Mouse (Mus musculus) kidney, postnatal 25 days (tissue): ENCODE measurements around the gene Bmpr1b.
A peak's percentile ranks its signal among the peaks of the same experiment; 100 is the strongest.
"Not testable (repeated sequence)": the region's sequence is repeated elsewhere in the genome, so short reads cannot be mapped to it uniquely, and the experiment has no call there.

Experiments used
- DNase-seq, 2 experiments: peaks; one replicate each; pipeline ENCODE4 v3.0.0; 2021; ENCODE audit warnings: mixed read lengths in 2 of 2

Gene Bmpr1b

DNA sequence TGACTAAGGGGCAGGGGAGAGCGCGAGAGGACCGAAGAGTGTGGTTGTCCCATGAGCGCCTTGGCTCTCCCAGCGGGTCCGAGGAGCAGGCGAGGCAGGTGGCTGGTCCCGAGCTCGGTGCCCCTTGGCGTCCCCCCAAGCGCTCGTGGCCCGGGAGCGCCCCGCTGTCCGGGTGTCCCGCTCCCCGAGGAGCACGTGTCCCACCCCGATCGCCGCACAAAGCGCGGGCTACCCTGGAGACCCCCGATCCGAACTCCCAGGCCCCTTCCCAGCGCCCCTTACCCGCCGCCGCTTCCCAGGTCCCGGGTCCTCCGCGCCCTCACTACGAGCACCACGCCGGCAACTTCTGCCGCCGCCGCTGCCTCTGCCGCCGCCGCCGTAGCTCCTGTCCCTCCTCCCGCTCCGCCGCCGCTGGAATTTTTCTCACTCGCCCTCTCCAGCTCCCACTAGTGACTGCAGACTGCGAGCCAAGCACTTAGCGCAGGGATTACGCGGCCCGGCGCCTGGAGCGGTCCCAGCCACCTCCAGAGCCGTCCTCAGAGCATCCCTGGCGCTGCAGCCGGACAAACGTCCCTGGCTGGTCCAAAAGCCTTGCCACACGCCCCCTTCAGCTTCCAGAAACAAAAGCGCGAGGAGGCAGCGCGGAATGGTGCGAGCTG, at the start of gene Bmpr1b:
Gene Bmpr1b, minus strand, starts transcription at position 563 of the 659 bp plus-strand sequence.
- DNase-seq, result peak; percentile 74 to 78

DNA sequence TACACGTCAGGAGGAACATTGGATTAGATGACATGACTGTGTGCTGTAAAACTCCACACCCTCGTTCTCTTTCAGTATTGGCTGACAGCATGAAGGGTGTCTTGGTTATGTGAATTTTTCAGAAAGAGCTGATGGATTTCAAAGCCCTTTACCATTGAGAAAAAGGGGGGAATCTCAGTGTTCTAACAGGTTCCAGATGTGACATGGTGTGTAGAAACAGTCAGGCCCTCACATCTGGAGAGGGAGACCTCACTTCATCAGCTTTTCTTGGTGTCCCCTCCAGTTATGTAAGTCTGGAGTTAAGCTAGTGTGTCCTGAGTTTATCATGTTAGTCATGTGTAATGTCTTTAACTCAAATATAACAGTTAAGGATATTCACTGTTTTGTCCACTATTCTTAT, 43.6 kb upstream of the Bmpr1b start:
- no peak for DNase-seq

DNA sequence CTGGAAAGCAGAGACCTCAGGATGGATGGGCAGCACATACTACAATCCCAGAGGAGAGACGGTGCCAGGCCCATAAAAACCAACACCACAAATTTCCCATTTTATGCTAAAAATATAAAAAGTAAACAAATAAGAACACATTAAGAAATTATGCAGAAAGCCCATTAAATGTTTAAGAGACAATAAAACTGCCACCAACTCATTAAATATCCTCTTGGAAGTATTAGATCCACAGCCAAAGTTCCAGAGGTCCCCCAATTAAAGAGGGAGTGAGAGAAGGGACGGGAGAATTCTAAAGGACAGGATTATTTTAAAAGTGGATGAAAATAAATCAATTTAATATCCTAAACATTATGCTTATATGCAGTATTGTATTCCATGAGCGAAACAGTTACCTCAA, 43.0 kb upstream of the Bmpr1b start:
- DNase-seq, result no peak

DNA sequence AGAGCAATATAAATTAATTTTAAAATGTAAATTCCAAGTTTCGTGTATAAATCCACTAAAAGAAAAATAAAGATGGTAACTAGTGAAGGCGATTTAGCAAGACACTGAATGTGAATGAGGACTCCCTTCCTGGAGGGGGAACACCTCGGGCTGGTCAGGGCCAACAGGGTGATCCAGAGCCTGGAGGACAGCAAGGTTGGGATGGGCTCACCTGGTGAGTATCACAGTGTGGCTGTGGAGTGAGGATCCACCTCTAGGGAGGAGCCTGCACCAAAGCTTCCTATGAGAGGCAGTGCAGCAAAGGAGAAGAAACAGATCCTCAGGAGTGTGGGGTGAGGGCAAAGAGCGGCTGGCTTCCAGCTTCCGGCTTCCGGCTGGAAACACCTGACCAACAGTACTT, 40.8 kb upstream of the Bmpr1b start:
- DNase-seq, result no peak

DNA sequence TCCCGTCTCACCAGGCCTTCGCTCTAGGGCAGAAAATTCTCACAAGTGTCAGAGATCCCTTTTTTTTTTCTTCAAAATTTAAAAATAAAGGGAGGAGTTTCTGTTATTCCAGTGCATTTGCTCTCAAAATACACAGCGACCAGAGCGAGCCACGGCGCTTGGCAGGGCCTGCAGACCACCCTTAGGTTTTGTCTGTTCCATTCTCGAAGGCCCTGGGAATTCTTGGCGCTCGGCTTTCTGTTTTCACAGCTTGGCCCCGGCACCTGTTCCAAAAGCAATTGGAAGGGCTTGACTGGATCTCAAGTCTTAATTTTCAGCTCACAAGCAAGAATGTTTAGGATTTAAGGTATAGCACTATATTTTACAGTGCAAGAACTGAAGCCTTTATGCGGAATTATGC, 39.8 kb upstream of the Bmpr1b start:
- DNase-seq, result no peak

DNA sequence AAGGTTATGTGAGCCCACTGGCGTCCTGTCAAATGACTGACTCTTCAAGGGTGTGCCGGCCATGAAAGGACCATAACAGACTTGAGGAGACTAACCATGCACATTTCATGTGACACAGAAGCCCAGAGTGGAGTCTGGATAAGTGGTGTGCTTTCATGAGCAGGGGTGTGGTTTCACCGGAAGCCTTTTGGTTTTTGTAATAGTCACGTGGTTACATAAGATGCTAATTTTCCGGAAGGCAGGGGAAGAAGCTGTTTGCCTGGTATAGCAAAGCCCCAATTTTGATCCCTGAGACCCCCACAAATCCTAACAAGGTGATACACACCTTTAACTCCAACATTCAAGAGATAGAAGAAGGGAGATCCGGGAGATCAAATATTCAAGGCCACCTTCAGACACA, 38.3 kb upstream of the Bmpr1b start:
- no peak for DNase-seq

DNA sequence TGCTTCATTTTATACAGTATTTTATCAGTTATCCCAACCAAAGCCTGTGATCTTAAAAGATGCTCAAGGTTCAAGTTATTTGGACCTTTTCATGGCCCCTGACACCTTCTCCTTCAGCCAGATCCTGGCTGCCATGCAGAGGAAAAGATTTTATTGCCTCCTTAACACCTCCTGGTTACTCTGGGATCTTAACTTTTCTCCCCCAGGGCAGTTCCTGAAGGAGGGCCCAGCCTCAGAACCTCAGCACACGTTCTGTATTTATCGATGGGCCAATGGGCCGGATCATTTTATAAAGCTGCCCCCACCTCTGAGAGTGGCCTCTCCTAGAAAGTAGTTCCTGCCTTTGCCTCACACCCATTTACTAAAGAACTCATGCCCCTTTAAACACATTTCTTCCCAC, 37.1 kb upstream of the Bmpr1b start:
- DNase-seq, result no peak

DNA sequence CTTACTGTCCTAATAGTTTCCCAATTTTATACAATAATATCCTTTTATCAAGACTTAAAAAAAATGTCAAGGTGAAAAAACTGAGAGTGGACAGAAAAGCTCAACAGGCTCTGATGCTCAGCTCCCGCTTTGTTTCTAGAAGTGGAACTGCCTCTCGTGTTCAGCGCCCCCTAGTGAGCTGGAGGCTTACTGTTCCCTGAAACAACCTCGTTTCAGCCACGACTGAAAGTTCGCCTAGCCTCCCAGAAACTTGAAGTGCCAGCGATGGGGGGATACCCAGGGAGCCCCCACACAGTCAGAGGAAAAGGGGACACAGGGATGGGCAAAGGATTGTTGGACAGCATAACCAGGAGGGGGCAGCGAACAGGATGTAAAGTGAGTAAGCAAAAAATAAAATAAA, 26.9 kb upstream of the Bmpr1b start:
- peak in 1 of 2 experiments; percentile 8 for DNase-seq

DNA sequence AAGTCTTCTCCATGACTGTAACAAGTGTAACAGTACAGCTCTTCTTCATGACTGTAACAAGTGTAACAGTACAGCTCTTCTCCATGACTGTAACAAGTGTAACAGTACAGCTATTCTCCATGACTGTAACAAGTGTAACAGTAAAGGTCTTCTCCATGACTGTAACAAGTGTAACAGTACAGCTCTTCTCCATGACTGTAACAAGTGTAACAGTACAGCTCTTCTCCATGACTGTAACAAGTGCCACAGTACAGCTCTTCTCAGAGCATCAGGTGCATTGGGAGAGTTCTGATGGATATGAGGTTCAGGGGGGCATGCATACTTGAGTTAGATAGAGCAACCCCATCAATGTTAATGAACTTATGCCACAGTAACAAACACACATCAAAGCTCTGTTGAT, 22.4 kb upstream of the Bmpr1b start:
- DNase-seq, result not testable (repeated sequence)

DNA sequence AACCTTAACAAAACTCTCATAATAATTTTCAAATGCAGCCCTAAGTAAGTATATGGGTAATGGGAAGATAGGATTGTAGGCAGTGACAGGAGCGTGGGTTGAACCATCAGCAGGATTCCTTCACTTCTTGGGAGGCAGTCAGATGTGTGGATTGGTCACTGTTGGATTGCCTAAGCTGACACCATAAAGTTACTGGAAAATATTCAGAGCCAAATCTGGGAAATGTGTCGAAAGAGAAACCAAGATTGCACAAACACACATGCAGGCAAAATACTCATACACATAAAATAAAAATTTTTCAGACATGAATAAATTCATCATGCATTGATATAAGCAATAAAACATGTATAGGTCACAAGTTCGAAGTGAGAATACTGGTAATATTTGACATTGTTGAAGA, 17.3 kb upstream of the Bmpr1b start:
- DNase-seq, result no peak

DNA sequence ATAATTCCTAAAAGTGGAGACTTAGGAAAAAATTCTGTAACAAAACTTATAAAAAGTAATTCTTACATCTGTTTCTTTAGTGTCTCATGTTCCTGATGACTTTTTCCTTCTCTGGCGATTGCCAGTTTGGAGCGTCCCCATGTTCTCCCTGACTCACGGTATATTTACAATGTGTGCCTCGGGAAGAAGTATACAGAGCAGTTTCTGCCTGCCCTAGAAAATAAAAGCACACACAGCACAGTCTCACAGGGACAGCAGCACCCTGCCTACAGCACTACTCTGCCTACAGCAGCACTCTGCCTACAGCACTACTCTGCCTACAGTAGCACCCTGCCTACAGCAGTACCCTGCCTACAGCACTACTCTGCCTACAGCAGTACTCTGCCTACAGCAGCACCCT, 4.8 kb upstream of the Bmpr1b start:
- DNase-seq, result no peak

DNA sequence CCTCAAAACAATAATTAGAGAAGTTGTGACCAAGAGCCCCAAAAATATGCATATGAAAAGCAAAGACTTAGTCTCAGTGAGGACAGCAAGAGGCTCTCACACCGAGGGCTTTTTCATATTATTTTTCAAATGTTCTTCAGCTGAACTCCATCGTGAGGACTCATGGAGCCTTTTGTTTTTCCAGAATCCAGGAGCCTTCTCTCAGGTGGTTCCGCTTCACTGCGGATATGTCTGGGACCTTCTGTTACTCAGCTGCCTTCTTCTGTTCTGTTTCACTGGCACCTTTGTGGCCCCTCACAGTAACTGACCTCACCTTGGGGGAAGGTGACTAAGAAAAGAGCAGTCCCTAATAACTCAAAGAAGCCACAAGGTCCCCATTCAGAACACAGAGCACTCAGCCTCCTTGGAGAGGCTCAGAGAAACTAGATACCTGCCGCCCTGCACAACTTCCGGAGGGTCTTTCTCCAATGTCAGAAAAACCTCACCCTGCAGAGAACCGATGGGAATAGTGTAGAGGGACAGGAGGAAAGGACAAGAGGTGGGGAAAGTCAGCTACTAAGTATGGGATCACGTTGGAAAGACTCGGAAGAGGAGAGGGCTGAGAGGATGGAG, 868 bp downstream of the Bmpr1b start:
- no peak for DNase-seq

DNA sequence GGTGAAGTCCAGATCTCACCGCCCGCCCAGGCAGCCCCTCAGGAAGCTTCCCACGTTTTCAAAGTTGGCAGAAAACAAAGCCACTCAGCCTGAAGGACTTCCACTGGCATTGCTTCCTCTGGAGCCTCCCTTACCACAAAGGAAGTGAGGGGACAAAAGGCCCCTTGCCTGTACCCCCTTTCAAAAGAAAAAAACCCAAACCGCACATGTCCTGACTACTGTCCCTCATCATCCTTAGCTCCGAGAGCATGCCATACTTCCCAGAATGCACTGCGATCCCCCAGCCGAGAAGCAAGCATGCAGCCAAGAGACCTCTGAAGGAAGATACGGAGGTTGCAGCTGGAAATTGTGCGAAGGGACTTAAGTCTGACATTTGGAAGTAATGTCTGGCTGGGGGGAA, 4.2 kb downstream of the Bmpr1b start:
- DNase-seq, result peak in 1 of 2 experiments; percentile 8

DNA sequence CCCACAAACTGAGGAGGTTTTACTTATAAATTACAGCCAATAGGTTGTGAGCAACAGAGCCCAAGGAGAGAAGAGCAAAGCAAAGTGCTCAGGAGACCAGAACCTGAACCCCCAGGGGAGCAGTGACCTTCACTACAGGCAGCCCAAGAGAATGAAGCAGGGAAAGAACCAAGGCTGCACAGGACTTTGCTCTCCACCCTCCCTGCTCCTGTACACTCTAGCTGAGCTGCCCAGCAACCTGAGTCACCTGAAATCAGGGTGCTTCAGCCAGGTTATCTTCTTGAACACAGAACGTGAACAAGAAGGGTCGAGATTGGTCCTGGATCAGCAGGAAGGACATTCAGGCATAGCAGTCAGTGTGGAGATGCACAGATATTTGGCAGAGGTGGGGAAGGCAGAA, 5.3 kb downstream of the Bmpr1b start:
- no peak for DNase-seq

DNA sequence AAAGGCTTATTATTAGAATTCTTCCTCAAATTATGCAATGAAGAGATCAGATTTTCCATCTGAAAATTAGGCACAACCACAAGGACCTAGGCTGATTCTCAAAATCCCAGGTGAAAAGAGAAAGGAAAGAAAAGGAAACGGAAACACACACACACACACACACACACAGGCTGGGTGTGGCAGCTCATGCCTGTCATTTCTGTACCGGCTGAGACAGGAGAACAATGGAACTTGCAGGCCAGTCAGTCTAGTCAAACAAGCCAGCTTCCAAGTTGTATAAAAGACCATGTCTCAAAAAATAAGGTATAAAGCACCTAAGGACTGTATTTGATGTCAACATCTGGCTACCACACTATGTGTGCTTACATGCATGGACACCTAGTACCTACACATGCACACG, 7.8 kb downstream of the Bmpr1b start:
- no peak for DNase-seq

DNA sequence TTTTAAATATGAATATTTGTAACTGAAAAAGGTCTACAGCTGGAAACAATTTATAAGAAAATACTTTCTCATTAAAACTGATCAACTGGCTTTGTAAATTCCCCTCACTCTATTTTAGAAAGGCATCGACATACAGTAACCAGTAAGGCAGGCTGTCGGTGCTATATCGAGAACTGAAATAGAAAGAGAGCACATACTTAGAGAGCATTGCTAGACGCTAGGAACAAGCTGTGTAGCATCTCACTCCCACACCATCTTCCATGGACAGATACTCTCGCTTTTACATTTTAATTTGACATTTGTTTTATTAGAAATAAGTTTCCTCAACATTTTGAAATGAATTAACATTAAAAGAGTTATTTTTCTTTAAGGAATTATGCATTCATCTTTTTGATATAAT, 17.2 kb downstream of the Bmpr1b start:
- no peak for DNase-seq

DNA sequence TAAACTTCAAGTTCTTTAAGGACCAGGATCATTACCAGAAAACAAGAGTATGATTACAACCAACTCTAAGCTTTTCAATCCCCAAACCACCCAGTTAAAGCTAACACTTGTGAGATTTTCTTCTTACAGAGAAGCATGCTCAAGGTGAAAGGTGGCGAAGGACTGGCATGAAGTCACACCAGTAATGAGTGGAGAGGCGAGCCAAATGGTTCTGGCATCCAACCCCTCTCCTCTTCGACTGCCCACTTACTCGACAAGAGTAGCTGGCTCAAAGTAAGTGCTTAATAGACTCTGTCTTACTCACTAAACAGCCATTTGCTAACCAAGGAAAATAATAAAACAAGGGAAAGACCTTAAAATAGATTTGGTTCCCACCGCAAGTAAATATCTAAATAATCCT, 30.4 kb downstream of the Bmpr1b start:
- no peak for DNase-seq

DNA sequence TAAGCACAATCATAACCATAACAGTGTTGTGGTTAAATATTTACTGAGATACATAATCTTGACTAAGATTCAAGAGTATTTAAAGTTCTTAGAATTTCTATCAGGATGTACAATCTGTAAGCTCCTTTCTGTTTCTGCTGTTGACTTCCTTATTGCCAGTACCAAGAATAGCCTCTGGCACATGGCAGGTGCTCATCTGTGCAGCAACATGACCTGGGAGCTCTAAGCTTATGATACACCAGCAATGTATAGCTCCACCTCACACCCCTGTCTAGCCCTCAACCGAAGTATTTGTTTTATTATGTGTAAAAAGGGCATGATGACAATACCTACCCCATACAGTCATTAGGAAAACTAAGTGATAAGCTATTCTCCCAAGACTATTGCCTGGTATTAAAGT, 42.8 kb downstream of the Bmpr1b start:
- no peak for DNase-seq

DNA sequence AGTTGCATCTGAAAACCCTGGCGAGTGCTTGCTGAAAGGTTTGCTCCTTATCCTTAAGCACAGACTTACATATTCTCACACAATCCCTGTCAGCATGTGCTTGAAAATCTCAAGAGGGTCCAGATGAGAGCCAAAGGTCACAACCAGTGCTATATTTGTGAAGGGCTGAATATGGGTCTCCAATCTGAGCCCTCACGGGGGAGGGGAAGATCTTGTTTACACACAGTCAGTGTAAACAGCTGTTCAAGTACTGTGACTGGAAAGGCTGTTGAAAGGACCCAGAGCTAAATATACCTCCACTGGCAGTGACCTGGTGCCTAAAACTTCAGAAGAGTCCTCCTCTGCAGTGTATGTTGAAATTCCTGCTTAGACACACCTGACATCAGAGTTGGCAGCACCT, 43.7 kb downstream of the Bmpr1b start:
- DNase-seq, result no peak

DNA sequence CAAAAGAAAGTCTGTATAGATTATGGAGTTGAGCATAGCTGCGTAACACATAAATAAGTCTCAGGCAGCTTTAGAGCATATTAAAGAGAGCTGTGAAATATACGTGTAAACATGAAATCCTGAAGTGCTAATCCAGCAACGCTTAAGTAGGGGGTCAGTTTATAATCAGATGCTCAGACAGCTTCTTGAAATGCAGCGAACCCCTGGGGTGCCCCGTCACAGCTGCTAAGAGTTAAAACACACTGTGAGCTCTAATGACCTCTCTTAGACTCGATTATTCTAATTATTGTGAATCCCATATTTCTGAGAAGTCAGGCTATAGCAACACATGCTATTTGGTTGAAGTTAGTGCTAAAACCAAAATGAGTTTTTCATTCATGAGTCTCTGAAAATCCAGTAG, 45.0 kb downstream of the Bmpr1b start:
- DNase-seq, result no peak

DNA sequence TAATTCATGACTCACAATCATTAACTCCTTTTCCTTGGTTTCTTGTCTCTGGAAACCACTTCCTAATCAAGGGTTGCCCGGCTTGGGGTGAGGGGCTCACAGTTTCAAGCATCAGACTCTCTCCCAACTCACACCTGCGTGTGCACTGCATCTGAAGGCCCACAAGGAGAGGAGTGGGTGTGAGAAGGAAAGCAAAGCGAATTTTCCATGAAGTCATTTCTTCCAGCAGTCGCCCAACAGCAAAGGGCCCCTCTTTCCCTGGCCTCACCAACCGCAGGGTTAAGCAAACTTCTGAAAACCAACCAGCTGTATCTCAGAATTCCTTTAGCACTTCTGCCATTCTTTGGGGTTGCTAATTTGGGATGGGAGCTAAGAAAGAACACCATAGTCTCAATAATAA, 46.8 kb downstream of the Bmpr1b start:
- no peak for DNase-seq

DNA sequence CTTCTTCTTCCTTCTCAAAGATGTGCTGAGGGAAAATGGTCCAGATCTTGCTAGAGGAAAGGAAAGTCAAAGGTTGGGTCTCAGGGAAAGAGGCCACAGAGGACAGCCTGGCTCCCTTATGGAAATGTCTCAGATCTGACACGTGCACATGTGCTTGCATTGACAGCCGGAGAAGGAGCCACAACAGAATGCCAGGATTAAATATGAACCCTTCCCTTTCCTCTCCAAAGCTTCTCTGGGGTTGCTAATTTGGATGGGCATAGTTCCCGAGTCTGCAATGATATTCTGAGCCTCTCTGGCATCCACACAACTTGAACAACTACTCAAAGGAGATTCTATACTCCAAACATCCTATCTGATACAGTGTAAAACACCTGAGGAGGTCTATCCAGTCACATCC, 48.4 kb downstream of the Bmpr1b start:
- DNase-seq, result no peak

DNA sequence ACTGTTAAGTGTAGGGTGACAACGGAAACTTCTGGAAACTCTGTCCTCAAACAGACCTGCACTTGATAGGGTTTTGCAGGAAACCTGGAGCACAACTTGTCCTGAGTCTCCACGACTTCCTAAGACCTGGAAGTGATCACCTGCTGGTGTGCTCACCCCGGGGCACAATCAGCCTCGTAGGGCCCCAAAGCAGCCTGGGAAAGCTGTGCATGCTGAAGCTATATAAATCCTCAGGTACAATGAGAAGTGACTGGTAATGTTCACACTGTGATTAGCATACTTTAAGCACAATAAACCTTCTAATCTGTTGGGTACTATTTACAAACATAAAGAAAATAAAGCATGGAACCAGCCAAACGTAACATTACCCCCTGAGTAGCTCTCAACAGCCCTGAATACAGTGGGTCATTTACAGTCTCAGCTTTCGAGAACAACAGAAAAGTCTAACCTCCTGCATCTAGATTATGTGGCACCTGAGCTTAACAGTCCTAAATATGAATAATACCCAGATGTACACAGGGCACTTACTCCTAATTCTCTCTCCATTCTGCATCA, 54.4 kb downstream of the Bmpr1b start:
- DNase-seq, result no peak

DNA sequence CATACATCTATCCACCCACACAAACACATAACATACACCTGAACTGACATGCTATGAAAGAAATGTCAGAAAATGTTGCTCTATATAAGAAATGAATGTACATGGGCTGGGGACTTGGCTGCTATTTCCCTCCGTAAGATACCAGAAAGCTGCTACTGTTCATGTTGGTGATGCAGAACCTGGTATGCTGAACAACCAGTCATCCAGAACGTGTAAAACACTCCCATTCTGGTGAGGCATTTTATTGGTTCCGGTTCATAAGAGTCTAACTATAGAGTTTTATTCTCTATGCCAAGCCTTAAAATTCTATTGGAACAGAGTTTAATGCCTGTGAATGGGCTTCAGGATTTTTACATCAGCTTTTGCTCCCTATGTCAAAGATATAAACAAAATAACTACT, 55.0 kb downstream of the Bmpr1b start:
- no peak for DNase-seq

DNA sequence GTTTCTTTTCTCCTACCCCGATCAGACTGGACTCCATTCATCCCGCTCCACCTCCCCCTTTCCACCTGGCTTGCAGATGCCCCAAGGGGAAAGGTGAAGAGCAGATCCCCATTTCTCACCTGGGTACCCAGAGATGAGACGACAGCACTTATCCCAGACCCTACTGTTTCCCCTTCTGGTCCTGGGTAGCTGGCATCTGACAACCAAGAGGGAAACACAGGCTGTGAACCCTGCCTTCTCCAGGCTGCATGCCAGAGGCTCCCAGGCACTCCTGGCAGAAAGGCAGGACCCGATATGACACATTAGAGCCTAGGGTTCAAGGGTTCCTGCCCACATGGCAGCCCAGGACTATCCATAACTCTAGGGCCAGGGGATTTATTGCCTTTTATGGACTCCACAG, 56.0 kb downstream of the Bmpr1b start:
- DNase-seq, result no peak
